Mouse (Mus musculus) forebrain, embryonic 10.5 days (tissue): ENCODE data around the gene Pigb. TPM values are rescaled to one million over a fixed set of nuclear protein-coding genes. Genes with fewer than 3 reads are reported as not detected.
"Not testable (repeated sequence)": the region's sequence is repeated elsewhere in the genome, so short reads cannot be mapped to it uniquely, and the experiment has no call there.

Source experiments
- DNase-seq: peaks from one replicate; pipeline ENCODE4 v3.0.0-alpha.2; 2017; ENCODE audit warnings: low spot score; ENCODE audit errors: extremely low spot score
- H3K27ac ChIP-seq: fragments of 300-500 bp; sonication (generic); 2 replicates; pipeline ENCODE4 v1.5.1; 2016; ENCODE audit warnings: mild to moderate bottlenecking
- H3K27me3 ChIP-seq: fragments of 300-500 bp; sonication (generic); 2 replicates; pipeline ENCODE4 v1.6.1; 2016; ENCODE audit warnings: mild to moderate bottlenecking; ENCODE audit not compliant: poor library complexity, severe bottlenecking
- H3K36me3 ChIP-seq: fragments of 300-500 bp; sonication (generic); replicated peaks from 2 replicates; pipeline ENCODE4 v1.6.1; 2016; ENCODE audit warnings: mild to moderate bottlenecking, moderate library complexity
- H3K4me1 ChIP-seq: fragments of 300-500 bp; sonication (generic); 2 replicates; pipeline ENCODE4 v1.6.1; 2016
- H3K4me3 ChIP-seq: fragments of 300-500 bp; sonication (generic); 2 replicates; pipeline ENCODE4 v1.5.1; 2016; ENCODE audit warnings: mild to moderate bottlenecking, moderate library complexity
- H3K9me3 ChIP-seq: fragments of 300-500 bp; sonication (generic); 2 replicates; pipeline ENCODE4 v1.6.1; 2016; ENCODE audit warnings: mild to moderate bottlenecking, moderate library complexity
- WGBS: fragments of 180-500 bp; shearing (Covaris S2); methylation state at CpG from one replicate; pipeline ENCODE4 v1.1.7; 2016; 5-methylcytosine and 5-hydroxymethylcytosine counted together
- polyA plus RNA-seq: library from polyadenylated mRNA; unstranded; fragments of >200 nt; fragmentation: Nextera tagmentation; extraction: Ambion mirVana; gene quantifications from 2 replicates; pipeline ENCODE4 v1.2.1, GENCODE M21; 2016

The Pigb gene
- 14.9 and 15.4 TPM in 2 replicates for polyA plus RNA-seq

DNA sequence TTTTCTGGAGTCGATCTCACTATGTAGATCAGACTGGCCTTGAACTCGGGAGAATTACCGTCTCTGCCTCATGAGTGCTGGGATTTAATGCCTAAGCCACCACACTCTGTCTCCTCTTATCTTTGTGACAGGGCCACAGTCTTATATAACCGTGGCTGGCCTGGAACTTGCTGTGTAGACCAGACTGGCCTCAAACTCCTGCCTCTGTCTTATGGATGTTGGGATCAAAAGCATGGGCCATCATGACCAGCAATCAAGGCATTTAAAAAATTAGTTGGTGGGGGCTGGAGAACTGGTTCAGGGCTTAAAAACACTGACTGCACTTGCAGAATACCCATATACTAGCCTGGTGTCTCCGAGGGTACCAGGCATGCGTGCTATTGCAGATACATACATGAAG lies at the start of gene Pigb:
TSS of gene Pigb (minus strand) at position 299 of the 400 bp plus-strand sequence.
- H3K4me3 ChIP-seq, result peak within 1 kb of the TSS; percentile 85
- peaks cover 36% of the 10 kb centered on the region for H3K4me1 ChIP-seq
- 34% methylated on average over 6 of the region's 6 CpGs for WGBS
- peak within 1 kb of the TSS; percentile 90 for H3K27ac ChIP-seq
- DNase-seq, result no peak
- no peaks in the 10 kb centered on the region for H3K9me3 ChIP-seq
- H3K36me3 ChIP-seq, result peaks cover 8% of the 10 kb centered on the region; the same call in 1 of the 2 replicates
- peaks cover 10% of the 10 kb centered on the region for H3K27me3 ChIP-seq

DNA sequence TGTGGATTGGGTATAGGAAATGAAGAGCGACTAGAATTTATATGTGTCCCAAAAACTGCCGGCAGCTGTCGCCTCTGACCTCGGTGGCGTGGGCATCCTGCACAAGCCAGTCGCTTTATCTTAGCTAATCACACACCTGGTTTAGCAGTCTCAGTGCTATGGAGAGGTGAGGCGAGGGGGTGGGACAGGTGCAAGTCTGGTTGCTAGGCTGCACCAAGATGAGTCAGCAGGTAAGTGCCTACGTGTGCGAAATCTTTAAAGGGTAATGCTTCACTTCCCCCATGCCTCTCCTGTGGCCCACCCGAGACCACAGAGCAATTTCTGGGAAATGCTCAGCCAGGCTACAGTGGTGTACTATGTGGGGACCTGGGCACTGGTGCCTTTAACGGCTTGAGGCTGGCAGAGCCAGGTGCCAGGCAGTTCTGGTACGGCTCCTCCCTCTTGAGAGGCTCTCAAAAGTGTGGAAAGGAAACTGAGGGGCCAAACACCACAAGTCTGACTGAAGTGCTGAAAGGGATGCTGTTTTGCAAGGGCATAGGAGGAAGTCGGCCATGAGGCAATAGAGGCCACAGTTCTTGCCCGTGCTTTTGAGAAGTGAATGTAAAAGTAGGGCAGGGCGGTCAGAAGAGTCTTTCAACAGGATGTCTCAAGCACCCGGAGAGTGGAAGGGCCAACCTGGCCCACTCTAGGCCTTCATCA lies 49.2 kb upstream of the Pigb start:
- H3K27me3 ChIP-seq, result no peaks in the 10 kb centered on the region
- no peak for DNase-seq
- peaks cover under 1% of the 10 kb centered on the region; the same call in 1 of the 2 replicates for H3K4me1 ChIP-seq
- H3K9me3 ChIP-seq, result no peaks in the 10 kb centered on the region
- WGBS, result 84% methylated on average over 16 of the region's 16 CpGs
- no peak overlapping the region for H3K27ac ChIP-seq
- H3K4me3 ChIP-seq, result no peak overlapping the region
- H3K36me3 ChIP-seq, result no peaks in the 10 kb centered on the region

DNA sequence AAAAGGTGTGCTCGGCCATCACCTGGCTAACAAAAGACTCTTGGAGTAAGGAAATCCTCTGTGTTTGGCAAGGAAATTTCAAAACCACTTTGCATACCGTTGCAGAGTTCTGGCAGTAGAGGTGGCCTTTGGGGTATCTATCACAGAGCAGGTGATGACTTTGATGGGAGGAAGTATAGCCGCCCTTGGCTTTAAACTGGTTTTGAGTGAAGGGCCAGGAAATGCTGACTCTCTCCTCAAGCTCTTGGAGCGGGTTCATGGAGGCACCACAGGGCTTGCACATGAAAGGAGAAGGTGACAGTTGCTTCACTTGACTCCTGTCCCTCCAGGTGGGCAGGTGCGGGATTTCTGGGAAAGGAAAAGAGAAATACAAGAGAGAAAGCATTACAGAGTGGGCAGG lies 47.4 kb upstream of the Pigb start:
- Histone ChIP-seq H3K27me3 (no peaks in the 10 kb centered on the region), H3K9me3 (no peaks in the 10 kb centered on the region), H3K4me1 (no peaks in the 10 kb centered on the region), H3K4me3 (no peak overlapping the region), H3K27ac (no peak overlapping the region), H3K36me3 (no peaks in the 10 kb centered on the region)
- no peak for DNase-seq
- WGBS, result 81% methylated on average over 5 of the region's 5 CpGs

DNA sequence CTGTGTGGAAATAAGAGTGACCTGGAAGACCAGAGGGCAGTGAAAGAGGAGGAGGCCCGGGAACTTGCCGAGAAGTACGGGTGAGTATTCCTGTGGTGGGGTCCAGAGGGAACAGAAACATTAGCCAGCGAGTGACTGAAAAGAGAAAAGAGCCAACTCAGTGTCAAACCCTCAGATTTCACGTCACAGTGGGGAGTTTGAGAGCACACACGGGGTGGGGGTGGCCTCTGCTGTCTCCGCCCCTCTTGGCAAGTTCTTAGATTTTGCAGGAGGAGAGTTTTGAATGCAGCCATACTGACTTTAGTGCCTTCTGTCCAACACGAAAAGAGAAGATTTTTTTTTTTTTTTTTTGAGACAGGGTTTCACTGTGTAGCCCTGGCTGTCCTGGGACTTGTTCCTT lies 46.9 kb upstream of the Pigb start:
- no peaks in the 10 kb centered on the region for H3K9me3 ChIP-seq
- H3K36me3 ChIP-seq, result no peaks in the 10 kb centered on the region
- H3K4me3 ChIP-seq, result no peak overlapping the region
- H3K27ac ChIP-seq, result no peak overlapping the region
- 77% methylated on average over 8 of the region's 8 CpGs for WGBS
- H3K4me1 ChIP-seq, result no peaks in the 10 kb centered on the region
- DNase-seq, result no peak
- H3K27me3 ChIP-seq, result no peaks in the 10 kb centered on the region

DNA sequence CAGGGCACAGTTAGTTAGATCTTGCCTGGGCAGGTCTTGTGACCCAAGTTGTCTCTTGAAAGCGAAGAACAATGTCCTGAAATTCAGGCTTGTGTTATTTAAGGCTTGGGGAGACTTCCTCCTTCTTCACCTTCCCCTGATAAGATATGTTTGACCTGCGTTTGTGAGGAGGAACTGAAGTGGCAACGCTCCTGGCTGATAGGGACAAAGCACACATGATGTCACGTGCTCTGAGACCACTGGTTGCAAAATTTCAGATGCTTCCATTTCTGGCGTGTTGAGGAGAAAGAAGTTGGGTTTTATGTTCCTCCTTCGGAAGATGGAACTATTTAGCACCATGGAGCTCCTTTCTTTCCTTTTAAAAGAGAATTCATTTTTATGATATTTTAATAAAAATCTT lies 45.7 kb upstream of the Pigb start:
- Histone ChIP-seq H3K27ac (no peak overlapping the region), H3K36me3 (no peaks in the 10 kb centered on the region), H3K4me3 (no peak overlapping the region), H3K27me3 (no peaks in the 10 kb centered on the region), H3K9me3 (no peaks in the 10 kb centered on the region), H3K4me1 (no peaks in the 10 kb centered on the region)
- DNase-seq, result no peak
- WGBS, result 87% methylated on average over 6 of the region's 6 CpGs

DNA sequence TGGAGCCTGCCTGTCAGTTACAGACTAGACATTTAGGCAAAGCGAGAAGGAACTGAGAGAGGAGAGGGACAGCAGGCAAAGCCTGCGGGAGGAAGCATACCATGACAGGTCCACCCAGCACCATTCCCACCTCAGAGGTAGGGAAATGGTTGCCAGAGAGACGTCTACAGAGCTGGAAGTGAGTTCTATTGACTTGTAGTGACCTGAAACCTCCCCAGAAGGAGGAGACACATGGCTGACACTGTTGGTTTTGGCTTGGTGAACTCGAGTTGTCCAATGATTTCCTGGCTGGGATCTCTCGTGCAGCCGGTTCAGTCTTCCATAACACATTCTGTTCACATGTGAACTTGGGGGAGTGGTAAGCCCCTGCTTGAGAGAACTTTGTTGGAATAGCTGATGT lies 43.8 kb upstream of the Pigb start:
- DNase-seq, result no peak
- H3K27me3 ChIP-seq, result no peaks in the 10 kb centered on the region
- no peak overlapping the region for H3K27ac ChIP-seq
- H3K9me3 ChIP-seq, result no peaks in the 10 kb centered on the region
- H3K4me1 ChIP-seq, result 0 out of 2 replicates have a peak, but pooled peaks cover 3% of the 10 kb centered on the region
- H3K4me3 ChIP-seq, result no peak overlapping the region
- WGBS, result 81% methylated on average over 6 of the region's 6 CpGs
- no peaks in the 10 kb centered on the region for H3K36me3 ChIP-seq

DNA sequence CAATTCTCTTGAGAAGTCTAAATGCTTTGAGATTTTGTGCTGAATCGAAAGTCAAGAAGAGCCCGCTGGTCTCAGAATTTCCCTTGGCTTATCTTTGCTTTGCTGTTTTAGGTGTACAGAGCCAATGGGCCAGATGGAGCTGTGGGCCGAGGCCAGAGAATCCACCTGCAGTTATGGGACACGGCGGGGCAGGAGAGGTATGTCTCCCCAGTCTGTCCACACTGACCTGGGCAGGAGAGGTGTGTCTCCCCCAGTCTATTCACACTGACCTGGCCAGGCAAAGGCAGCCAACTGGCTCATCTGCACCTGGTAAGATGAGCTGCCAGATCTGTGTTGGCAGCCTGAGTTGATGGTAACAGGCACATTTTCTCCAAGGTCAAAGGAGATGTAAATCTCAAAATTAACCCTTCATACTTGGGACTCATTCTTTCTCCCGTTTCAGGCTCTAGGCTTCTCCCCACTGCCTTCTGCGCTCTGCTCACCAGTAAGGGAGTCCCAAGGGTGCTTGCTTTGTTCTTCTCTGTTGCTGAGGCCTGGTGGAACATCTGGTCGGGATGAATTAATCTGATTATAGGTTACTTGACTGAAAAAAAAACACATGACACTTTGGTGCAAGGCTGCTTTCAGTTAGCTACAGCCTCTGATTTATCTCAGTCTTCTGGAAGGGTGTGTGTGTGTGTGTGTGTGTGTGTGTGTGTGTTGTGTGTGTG lies 42.3 kb upstream of the Pigb start:
- 86% methylated on average over 8 of the region's 8 CpGs for WGBS
- no peaks in the 10 kb centered on the region for H3K9me3 ChIP-seq
- no peak for DNase-seq
- no peaks in the 10 kb centered on the region for H3K27me3 ChIP-seq
- H3K36me3 ChIP-seq, result no peaks in the 10 kb centered on the region
- no peak overlapping the region for H3K27ac ChIP-seq
- H3K4me1 ChIP-seq, result 0 out of 2 replicates have a peak, but pooled peaks cover 3% of the 10 kb centered on the region
- H3K4me3 ChIP-seq, result no peak overlapping the region

DNA sequence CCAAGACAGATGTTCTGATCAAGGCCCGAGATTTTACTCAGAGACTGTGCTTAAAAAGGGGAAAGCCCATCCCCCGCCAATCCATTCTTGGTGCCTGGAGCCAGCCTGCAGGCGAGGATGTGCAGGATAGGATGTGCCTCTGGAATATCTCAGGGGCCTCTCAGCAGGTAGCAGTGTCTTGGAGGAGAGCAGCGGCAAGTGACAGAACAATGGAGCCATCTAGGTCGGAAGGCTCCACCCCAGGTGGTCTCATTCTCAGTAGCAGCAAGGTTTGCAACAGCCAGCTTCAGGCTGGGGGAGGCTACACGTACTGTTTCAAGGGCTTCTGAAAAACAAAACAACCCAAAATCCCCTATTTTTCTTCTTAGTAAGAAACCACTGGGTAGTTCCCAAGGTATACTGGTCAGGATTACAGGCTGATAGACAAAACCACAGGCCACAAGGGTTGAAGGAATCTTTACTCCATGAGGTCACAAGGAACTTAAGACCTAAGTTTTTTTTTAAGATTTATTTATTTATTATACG lies 39.7 kb upstream of the Pigb start:
- Histone ChIP-seq H3K27me3 (no peaks in the 10 kb centered on the region), H3K27ac (no peak overlapping the region), H3K9me3 (no peaks in the 10 kb centered on the region), H3K4me3 (no peak overlapping the region), H3K4me1 (0 out of 2 replicates have a peak, but pooled peaks cover 3% of the 10 kb centered on the region), H3K36me3 (no peaks in the 10 kb centered on the region)
- WGBS, result 39% methylated on average over 7 of the region's 7 CpGs
- DNase-seq, result no peak

DNA sequence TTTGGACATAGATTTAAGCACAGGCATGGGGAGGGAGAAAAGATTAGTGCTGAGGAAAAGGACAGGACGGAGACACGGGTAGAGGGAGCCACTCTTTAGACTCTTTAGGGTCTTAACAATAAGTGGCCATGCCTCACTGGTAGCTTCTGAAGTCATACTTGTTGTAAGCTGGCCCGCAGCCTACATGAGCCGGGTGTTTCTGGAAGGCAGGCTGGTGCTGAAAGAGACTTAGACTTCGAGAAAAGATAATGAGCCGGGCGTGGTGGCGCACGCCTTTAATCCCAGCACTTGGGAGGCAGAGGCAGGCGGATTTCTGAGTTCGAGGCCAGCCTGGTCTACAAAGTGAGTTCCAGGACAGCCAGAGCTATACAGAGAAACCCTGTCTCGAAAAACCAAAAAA lies 39.2 kb upstream of the Pigb start:
- 85% methylated on average over 11 of the region's 12 CpGs for WGBS
- H3K27ac ChIP-seq, DNase-seq, H3K9me3 ChIP-seq, H3K4me3 ChIP-seq, H3K36me3 ChIP-seq, H3K4me1 ChIP-seq, H3K27me3 ChIP-seq: not testable (repeated sequence)

DNA sequence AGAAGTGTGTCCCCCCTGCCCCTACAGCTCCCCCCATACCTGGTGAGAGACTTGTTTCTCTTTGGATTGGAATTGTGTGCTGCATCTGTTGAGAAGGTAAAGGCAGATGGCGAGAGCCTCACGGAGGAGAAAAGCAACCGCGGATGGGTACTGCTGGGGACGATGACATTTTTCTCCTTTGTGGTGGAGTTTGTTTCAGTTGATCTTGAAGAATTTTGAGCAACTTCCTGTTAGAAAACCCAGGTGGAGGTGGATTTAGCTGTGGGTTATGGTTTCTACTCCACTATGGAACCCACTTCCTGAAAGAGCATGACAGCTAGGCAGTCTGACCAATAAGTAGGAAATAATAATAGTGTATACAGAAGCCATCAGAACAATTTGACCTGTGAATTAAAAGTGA lies 33.0 kb upstream of the Pigb start:
- H3K27ac ChIP-seq, result no peak overlapping the region
- DNase-seq, result no peak
- no peaks in the 10 kb centered on the region for H3K9me3 ChIP-seq
- H3K36me3 ChIP-seq, result no peaks in the 10 kb centered on the region
- WGBS, result 96% methylated on average over 5 of the region's 5 CpGs
- no peaks in the 10 kb centered on the region for H3K27me3 ChIP-seq
- no peak overlapping the region for H3K4me3 ChIP-seq
- H3K4me1 ChIP-seq, result peaks cover under 1% of the 10 kb centered on the region; the same call in 1 of the 2 replicates

DNA sequence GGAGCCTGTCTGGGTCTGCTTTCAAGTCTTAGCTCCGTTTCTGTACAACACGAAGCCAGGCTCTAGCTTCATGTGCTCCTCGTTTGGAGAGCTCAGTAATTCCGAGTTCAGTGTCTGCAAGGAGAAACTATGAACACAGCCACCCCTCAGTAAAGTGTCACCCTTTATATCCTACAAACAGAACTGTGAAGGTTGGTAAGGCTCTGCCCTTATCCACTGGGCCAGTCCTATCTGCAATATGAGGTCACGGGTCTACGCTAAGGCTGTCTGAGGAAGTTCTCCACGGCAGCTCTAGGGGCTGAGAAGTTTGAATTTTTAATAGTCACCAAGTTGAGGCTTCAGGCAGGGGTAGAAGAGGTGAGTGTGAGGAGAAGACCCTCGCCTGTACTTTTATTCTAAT lies 32.2 kb upstream of the Pigb start:
- no peaks in the 10 kb centered on the region for H3K9me3 ChIP-seq
- no peaks in the 10 kb centered on the region for H3K36me3 ChIP-seq
- WGBS, result 88% methylated on average over 8 of the region's 8 CpGs
- no peak overlapping the region for H3K4me3 ChIP-seq
- no peak for DNase-seq
- H3K27ac ChIP-seq, result no peak overlapping the region
- H3K4me1 ChIP-seq, result peaks cover 8% of the 10 kb centered on the region
- H3K27me3 ChIP-seq, result no peaks in the 10 kb centered on the region

DNA sequence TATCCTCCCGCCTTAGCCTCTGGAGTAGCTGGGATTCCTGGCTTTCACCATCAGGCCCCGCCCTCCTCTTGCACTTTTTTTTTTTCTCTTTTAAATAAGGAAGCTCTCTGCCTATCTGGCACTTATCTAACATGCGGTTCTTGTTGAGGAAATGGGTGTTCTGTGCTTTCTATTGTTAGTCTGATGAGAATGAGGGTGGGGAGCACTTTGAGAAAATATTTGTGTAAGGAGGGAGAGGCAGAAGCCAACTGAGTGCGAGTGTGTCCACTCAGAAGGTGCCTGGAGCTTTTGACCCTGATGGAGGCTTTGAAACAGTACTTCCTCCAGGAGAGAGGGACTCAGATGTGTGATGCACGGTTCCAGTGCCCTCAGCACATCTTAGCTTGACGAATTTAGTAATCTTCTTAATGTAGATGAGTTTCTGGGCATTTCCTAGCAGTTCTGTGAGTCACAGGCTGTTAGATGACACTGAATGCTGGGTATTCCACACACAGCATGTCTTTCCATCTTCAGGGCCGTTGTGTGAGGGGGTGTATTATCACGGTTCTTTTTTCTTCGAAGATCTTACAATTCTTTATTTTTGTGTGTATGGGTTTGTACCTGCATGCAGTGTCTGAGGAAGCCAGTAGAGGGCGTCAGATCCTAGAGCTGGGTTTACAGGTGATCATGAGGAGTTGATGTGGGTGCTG lies 30.9 kb upstream of the Pigb start:
- Histone ChIP-seq H3K4me3 (no peak overlapping the region), H3K27me3 (no peaks in the 10 kb centered on the region), H3K27ac (no peak overlapping the region), H3K36me3 (no peaks in the 10 kb centered on the region), H3K9me3 (no peaks in the 10 kb centered on the region), H3K4me1 (peaks cover 17% of the 10 kb centered on the region)
- WGBS, result 75% methylated on average over 10 of the region's 10 CpGs
- no peak for DNase-seq

DNA sequence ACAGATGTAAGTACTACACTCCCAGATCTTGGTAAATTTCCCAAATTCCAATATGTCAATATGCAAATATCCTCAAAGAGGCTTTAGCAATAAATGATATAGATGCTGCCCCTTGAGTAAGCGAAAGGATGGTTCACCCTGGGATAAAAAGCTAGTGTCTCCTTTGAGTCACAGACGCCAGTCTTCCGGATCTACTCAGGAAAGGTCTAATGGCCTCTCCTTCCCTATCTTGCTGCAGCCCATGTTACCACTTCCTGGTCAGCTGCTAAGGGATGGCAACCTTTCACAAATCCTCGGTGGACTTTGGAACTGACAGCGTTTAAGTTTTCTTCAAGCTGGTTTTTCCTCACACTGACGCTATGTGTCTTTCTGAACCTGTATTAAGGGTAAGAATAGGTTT lies 28.5 kb upstream of the Pigb start:
- Histone ChIP-seq H3K27me3 (no peaks in the 10 kb centered on the region), H3K4me3 (no peak overlapping the region), H3K4me1 (peaks cover 25% of the 10 kb centered on the region), H3K9me3 (no peaks in the 10 kb centered on the region), H3K36me3 (no peaks in the 10 kb centered on the region), H3K27ac (no peak overlapping the region)
- WGBS, result 93% methylated on average over 6 of the region's 6 CpGs
- DNase-seq, result no peak
